Mouse (Mus musculus) kidney, adult 8-10 months (tissue): ENCODE data around the gene Hpn.

Experiments used
- DNase-seq, 2 experiments: peaks; one replicate each; pipeline ENCODE4 v3.0.0; 2022

The Hpn gene

DNA sequence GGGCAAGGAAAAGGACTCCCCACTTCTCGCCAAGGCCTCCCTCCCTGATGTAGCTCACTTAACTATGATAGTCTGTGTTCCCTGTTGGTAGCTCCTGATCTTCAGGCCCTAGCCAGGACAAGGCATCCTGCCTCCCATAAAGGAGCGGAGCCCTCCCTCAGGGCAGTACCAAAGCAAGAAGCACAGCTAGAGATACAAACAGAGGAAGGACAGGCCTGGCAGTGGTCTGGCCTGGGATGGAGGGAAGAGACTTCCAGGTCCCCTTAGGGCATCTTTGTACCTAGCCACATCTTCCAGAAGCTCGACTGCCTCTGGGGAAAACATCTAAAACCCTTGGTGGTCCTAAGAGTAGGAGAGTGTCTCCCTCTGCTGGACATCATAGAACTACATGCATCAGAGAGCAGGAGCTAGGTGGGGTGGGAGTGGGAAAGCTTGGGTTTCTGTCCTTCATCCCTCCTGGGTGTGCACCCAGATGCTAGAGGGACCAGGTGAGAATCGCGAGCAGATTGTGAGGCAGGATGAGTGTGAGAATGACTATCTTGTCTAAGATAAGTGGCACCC is 37.1 kb downstream of the Hpn start:
- DNase-seq: no peak

DNA sequence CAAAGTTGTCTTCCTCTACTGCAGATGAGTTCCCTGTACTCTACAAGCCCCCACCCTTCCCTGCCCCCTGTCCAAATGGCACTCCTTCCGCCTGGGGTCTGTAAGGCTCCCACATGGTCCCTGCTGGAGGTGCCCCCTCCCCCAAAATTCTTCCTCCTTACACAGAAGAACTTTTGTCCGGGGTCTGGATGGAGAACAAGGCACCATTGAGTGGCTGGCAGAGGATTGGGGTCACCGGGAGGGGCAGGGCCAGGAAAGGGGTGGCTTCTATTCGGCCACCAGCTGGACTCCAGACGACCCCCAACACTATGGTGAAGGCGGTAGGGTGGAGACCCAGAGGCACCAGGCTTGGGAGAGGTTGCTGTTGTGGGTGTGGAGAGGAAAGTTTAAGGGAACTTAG is 37.6 kb downstream of the Hpn start:
- no peak for DNase-seq

DNA sequence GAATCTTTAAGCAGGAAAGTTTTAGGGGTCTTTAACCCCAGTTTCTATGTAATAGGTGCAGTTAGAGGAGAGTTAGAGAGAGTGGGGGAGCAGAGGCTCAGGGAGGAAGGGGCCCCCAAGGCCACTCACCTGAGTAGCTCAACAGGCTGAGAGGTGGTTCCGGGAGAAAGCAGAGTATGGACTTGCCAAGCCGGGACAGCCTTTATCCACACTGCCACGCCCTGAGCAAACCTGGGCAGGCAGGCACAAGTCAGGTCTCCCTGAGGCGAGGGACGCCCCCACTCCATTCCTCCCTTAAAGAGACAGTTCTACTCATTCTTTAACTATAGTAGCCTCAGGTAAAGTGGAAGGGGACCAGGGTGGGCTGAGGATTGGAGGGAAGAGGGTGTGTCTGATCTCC is 38.6 kb downstream of the Hpn start, which contains the start of gene Fxyd3:
Fxyd3 (minus strand) TSS at position 213 of the 400 bp plus-strand sequence.
- DNase-seq: no peak

DNA sequence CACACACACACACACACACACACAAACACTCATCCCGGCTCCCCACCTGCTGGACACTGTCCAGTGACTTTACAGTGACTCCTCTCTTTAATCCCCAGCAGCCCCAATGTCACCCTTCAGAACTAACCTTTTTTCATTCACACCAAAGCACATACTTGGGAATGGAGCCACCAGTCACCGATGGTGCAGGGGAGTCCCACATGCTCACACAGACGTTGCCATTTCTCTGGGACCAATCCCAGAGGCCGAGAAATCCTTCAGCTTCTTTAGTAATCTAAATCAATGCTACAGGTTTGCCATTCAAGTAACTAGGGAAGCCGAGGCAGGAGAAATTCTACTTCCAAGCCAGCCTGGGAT is 40.4 kb downstream of the Hpn start:
- no peak for DNase-seq

DNA sequence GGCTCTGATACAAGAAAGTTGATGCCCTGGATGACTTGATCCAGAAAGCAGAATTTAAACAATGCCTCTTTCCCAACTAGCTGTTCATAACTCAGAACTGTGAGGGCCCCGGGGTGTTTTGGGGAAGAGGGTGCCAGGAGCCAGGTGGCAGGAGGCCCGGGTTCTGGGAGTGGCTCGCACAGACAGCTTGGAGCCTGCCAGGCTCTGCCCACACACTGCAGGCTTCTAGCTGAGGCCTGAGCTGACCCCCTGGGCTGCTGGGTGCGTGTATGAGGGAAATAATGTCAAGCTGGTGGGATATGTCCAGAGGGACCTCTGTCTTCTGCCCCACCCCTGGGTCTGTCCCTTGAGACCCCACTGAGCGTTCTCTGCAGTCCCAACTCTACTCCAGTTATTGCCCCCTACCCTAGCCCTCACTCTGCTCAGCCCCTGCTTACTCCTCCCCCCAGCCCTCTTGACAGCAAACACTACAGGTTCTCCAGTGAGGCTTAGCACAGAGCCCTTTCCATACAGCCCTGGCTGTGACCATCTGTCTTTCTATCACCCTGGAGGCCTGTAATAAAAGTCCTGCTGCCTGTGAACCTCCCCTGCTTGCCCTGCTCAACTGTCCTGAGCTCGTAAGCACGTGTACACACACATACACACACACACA is 40.9 kb downstream of the Hpn start:
- no peak for DNase-seq

DNA sequence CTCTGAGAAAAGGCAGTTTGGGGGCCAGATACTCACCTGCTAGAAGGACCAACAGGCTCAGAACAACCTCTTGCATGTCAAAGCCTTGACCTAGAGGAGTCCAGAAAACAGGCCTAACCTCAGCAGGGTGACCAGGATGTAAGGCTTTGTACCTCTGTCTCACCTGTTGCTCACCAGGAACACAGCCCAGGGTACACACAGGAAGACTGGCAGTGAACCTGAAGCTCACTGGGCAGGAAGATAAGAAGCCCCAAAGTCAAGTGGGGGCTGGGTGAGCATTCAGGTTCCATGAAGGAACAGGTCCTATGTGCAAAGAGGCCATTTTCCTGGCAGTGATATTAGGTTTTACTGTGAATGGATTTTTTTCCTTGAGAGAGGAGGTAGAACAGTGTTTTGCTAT is 41.5 kb downstream of the Hpn start:
- no peak for DNase-seq

DNA sequence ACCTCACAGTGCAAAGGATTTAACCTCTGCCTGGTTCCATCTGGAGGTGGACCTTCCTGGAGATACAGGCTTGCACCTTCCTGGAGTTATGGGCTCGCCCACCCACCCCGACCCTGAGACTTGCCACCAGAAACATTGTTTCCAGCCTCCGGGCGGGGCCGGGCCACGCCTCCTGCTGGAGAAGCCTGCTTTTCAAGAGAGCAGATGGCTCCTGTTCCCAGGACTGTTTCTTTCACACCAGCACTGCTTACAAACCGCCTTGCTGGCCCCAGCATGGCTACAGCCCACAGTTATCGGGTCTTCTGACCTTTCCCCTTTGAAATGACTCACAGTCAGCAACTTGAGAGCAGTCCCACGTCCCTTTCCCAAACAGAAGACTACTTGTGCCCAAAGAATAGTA is 42.8 kb downstream of the Hpn start:
- DNase-seq: no peak

DNA sequence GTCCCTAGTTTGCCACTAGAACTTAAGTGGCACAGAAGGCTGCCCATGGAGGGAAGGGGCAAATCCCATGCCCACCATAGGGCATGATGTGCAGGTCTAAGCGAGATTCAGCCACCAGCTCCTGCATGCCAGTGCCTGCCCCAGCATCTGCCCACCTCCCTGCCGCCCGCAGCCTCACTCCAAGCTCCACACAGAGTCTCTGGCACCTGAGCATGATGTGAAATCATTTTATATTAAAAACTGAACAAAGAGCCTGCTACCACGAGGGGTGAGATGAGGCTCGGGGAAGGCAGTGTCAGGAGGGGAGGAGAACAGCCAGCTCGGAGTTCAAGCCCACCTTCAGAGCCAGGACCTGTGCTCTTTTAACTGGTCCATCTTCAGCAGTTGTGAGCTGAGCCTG is 44.8 kb downstream of the Hpn start:
- DNase-seq: no peak

DNA sequence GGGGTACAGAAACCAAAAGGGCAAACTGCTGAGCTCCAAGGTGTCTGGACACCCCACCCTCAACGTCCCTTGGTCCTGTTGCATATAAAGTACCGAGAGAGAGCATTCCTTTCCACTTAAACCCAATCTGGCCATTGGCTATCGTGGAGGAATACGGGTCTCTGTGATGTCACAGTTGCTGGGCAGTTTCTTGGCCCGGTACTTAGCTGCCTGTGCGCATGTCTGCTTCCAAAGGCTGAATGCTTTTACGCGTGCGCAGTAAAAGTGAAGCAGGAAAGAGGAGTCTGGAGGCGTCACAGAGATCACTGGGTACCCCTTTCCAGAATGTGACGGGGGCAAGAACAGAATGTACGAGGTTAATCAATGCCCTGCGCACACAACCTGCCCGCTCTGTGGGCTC is 45.6 kb downstream of the Hpn start:
- DNase-seq: no peak

DNA sequence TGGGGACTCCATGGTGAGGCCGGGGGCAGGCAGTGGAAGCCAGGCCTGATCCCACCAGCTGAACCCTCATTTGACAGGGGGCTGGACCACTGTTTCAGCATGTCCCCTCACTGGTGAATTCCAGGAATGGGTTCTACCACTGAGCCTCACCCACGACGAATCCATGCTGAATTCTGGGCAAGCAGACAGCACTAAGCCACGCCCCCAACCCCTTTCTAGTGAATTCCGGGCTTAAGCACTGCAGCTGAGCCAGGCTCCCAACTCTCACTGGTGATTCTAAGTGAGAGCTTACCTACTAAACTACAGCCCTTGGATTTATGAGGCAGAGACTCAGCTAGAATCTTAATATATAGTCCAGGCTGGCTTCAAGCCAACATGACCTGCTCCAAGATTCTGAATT is 47.3 kb downstream of the Hpn start:
- DNase-seq: no peak

DNA sequence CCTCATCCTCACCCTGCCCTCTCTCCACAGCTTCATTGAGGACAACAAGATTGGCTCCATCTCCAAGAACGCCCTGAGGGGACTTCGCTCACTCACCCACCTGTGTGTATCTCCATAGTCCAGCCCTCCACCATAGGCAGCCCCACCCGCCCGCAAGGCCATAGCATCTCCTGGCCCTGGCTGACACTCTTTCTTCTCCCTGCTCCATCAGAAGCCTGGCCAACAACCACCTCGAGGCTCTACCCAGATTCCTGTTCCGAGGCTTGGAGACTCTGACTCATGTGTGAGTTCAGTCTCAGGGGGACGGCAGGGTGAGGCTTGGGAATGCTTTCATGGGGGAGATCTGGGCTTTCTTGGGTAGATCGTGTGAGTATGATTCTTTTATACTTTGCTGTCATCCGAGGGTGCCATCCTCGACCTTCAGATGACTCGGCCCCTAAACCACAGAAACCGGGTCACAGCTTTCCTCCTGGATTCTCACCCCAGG is 52.0 kb downstream of the Hpn start:
- no peak for DNase-seq

DNA sequence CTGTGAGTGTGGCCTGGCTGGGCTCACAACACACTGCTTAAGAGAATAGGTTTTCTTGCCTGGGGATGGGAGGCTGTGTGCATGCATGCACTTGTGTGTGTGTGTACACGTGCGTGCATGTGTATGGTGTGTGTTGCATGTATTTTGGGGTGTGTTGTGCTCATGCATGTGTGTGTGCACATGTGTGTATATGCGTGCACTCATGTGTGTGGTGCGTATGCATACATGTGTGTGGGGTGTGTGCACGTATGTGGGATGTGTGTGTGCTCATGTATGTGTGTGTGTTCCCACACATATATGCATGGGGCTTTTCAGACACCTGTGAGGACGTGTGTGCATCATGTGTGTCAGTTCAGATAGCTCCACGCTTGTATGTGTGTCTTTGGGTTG is 54.5 kb downstream of the Hpn start:
- DNase-seq: no peak

DNA sequence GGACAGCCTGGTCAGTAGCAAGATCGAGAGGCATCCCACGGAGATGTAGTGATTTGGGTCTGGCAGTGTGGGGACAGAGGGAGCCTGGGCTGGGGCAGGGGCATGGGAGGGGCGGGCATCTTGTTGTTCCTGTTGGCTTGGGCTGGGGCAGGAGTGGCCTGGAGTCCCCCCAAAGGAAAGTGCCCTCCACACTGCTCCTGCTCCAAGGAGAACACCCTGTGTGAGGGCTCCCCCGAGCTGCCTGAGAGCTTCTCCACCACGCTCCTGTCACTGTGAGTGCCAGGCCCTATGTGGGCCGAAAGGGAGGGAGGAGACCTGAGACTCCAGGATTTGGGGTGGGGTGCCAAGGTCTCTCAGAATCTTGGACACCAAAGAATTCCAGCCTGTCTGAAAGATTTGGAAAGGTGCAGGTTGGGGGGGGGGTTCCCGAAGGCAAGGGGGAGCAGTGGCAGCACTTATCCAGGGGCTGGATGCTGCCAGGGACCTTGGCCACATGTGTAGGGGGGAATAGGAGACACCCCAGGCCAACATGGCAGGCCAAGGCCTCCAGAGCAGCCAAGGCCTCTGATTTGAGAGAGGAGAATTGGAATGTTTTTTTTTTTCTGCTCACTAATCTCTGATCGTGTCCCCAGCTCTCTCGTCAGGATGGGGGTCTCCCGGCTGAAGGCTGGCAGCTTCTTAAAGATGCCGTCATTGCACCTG is 55.0 kb downstream of the Hpn start:
- DNase-seq: no peak

DNA sequence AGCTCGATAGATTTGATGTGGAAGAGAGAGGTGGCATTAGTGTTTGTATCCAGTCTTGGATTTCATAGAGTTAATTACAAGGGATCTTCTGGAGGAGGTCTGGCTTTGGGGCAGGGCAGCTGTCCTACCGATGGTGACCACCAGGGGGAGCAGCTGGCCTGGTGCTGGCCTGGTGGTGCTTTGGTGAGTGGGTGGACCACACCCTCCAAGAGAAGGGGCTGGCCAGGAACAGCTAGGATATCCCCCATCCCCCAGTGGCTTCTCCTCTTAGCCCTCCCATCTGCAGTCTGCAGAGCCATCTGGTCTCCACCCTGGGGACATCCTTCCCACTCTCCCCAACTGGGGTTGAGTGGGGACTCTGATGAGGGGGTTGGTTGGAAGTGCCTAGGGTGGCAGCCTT is 56.0 kb downstream of the Hpn start, which contains the start of gene Lgi4:
Lgi4 (plus strand) TSS at position 235 of the 400 bp plus-strand sequence.
- DNase-seq: peak; percentile 47 to 77

DNA sequence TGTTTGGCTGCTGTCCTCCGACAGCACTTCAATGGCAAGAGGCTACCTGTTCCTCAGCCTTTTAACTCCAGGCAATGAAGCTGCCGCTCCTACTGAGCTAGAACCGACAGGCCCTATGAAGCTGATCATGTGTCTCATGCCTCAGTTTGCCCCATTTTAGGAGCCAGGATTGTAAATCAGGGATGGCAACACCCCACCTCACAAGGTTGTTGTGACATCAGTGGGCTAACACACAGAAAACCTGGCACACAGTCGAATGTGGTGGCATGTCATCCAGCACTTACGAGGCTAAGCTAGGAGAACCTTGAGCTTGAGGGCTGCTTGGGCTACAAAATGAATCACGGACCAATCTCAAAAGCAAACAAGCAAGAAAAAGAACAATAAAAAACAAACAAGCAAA is 56.9 kb downstream of the Hpn start:
- no peak for DNase-seq

DNA sequence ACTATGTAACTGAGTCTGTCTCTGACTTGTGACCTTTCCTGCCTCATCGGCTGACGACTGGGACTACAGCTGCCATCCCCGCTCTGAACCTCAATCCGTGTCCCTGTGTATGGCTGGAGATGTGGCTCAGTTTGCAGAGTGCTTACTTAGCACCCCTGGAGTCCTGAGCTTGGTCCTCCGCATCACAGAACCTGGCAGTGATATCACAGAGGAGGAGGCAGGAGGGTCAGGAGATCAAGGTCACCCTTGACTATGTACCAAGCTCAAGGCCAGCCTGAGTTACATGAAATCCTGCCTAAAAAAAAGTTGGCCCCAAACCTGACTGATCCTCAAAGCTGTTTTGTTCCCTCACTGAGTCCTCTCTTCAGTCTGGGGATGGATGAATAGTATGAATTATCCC is 57.4 kb downstream of the Hpn start:
- no peak for DNase-seq

DNA sequence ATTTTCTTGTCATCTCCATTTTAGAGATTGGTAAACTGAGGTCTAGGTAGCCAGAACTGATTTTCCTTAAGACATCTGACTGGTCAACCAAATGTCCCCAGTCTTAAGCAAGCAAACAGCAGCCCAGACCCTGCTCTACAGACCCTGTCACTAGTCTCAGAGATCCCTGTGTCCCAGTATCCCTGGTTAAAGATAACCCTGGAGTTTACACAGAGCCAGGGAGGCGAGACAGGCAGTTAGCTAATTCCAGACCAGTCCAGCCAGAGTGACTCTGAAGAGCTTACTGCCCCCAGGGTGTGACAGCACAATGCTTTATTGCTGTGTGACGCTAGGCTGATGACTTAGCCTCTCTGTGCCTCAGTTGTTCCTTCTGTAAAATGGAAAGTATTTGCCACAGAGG is 58.0 kb downstream of the Hpn start, which contains the start of gene Fxyd1:
Fxyd1 (minus strand) TSS at position 129 of the 400 bp plus-strand sequence.
- DNase-seq: no peak

DNA sequence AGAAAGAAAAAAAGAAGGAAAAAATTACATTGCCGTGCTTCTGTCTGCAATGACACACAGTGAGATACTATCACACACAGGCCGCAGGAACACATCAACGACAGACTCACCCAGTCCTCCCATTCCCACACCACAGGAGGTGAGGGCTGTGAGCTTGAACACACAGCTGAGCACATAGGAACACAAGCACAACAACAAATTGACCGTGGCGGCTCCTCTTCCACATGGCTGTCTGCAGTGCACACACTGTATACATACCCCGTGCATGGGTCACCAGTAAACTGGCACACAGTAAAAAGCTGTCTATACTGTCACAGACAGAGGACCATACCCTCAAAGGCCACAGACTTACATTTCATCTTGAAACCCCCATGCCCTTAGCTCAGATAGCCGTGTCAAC is 58.6 kb downstream of the Hpn start:
- DNase-seq: no peak

DNA sequence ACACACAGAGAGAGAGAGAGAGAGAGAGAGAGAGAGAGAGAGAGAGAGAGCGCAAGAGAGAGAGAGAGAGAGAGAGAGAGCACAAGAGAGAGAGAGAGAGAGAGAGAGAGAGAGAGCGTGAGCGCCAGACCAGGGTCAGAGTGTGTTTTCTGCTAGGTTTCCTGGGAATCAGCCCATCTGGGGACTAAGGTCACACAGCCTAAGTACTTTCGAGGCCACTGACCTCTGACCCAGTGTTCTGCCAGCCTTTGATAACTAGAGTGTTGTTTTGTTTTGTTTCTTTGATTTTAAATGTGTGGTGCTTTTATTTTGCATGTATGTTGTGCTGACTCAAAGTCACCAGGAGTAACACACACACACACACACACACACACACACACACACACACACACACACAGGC is 59.2 kb downstream of the Hpn start:
- DNase-seq: peak; percentile 28 to 30

DNA sequence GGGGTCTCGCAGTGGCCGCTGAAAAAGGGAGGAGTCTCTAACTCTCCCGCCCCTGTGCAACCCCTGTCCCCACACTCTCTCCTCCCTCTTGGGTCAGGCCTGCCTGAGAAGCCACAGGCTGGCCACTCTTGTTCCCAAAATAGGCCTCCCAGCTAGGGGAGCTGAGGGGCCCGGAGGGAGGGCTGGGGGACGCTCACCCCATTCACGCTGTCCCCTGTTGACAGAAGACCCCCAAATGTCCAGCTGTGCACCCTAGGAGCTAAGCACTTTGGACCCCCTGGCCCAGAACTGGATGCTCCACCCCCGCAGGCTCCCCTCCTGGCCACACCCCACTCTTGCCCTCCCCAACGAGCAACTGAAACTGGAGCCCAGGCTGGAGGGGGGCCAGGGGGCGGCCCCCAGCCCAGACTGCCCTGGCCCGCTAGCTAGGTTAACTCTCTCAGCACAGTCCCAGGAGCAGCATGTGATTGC is 59.7 kb downstream of the Hpn start:
- peak; percentile 33 to 67 for DNase-seq

DNA sequence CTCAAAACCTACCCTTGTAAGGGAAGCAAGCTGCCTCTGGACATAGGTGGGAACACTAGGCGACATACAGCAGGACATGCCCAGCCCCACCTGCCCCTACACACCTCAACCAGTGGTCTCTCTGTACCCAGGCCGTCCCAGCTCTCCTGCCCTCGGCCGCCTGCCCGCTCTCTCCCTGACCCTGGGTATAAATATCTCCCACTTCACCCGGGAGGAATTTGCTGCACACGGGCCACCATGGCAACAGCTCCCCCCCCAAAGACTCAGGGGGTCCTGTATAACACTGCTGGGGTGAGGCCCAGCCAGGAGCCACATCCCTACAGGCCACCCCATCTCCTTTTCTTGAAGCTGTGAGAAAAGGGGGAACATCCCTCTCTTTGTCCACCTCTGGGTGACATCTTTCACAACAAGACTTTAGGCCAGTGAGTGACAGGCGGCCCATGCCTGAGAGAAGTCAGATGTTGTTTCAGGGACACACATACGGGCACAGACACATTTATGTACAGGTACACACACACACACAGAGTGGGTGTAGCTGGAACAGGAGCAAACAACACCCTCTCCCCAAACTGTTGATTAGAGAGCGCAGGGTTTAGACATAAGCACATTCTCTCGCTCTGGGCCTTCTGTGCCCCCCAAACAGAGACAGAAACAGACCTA is 60.3 kb downstream of the Hpn start:
- no peak for DNase-seq

DNA sequence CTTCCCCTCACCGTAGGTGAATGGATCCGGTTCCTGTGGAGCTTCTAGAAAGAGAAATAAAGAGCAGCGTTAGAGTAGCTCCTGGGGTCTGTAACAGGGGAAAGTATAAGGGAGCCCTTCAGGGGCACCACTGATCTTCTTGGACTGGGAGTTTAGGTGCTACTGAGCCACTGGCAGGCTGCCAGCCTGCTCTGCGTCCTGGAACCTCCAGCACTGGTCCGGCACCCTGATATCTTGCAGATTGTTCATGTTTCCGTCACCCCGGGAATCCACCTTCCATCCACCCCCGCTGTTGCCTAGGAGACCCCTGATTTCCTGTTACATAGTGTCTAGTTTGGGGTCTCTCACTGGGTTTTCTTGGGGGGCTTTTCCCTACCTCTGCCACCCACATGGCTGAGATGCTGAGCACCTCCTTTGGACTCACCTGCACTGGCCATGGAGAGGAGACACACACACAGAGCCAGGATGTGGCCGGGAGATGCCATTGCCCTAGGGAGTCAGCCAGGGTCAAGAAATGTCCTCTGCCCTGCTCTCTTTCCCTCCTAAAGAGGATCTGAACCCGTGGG is 61.1 kb downstream of the Hpn start:
- no peak for DNase-seq
